Mouse (Mus musculus) ovary, postnatal 36 days (tissue): ENCODE data around the gene Rtn2.

Source experiments
- DNase-seq: peaks from one replicate; pipeline ENCODE4 v3.0.0; 2022; ENCODE audit warnings: low spot score, mixed read lengths

The Rtn2 gene

DNA sequence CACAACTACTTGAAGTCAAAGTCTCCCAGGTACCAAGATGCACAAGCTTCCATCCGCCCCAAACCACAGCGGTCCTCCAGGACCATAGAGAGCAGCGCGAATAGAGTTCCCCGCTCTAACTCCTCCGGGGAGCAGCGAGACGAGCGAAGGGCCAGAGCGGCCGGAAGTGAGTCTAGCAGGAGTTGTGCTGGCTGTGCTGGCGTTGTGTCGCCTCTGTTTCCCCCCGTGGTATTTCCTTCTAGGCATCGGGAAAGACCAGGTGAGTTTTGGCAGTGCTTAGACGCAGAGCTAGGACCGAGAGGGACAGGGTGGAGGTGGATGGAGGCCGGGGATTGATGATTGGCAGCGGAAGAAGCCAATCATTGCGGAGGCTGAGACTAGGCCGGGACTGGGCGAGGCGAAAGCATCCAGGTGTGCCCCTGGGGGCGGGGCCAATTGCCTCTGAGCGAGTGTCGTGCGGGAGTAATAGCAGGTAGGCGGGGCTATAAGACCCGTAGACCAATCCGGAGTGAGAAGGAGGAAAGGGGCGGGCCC lies 62.6 kb downstream of the Rtn2 start:
- peak; percentile 94 for DNase-seq
